ENCODE assay signal across 8 mouse cellular contexts in genomic region chr11:100860198-100861048, GRCm38 (mm10). TPM values are rescaled to one million over a fixed set of nuclear protein-coding genes. Genes with fewer than 3 reads are reported as not detected.
DNase-seq lines count a peak whose midpoint lies in the region; ATAC-seq and TF ChIP-seq lines count a peak whose summit lies in the region.

No protein-coding gene starts in this region.

- peaks cover 23 to 43% of the 10 kb centered on the region in 2 experiments for H3K4me1 ChIP-seq in CH12.LX (ENCODE audit: control insufficient read depth in 1 of 2, insufficient read depth in 2 of 2)
- H3K4me1 ChIP-seq in forebrain, embryonic 12.5 days = 0 out of 2 replicates have a peak, but pooled peaks cover 4% of the 10 kb centered on the region

- peak; percentile 87 for DNase-seq in CH12.LX (ENCODE audit: extremely low read depth)
- peak; percentile 68 to 77 for DNase-seq in adrenal gland, postnatal 4 days (ENCODE audit: low spot score in 2 of 2)
- DNase-seq in heart, postnatal 25 days (ENCODE audit: low spot score) = peak; percentile 85
- no peak for DNase-seq in layer of hippocampus, adult 2 months (ENCODE audit: low spot score in 2 of 2)
- peak; percentile 94 for DNase-seq in lung, postnatal 10 days
- peak; percentile 64 for DNase-seq in ovary, postnatal 10 days (ENCODE audit: low spot score)
- DNase-seq in thymus, postnatal 25 days = peak; percentile 88

- H3K9me3 ChIP-seq in CH12.LX (replicated peaks; ENCODE audit: low read length) = no peaks in the 10 kb centered on the region
- no peaks in the 10 kb centered on the region for H3K9me3 ChIP-seq in forebrain, embryonic 12.5 days

- dilution Hi-C loops in CH12.LX (cut with MboI; ENCODE audit: extremely low pct_ligation_motif_present, extremely low pct_unique_long_range_greater_than_20kb, low sequenced_read_pairs) = no loop called here

- peak; percentile 41; the same call in 1 of the 2 replicates for ATAC-seq in forebrain, embryonic 12.5 days (ENCODE audit: low FRiP score)

- intact Hi-C loops in heart, postnatal 25 days (cut with DNase I) = loop anchor here (5.0 kb wide), 1 partner anchor 148 kb away; the partner anchor contains the start of genes Hspb9 and Kat2a

- no peak overlapping the region for H3K27ac ChIP-seq in CH12.LX (ENCODE audit: insufficient read depth, low read depth)
- H3K27ac ChIP-seq in forebrain, embryonic 12.5 days = no peak overlapping the region
- H3K27ac ChIP-seq in layer of hippocampus, adult 2 months = no peak overlapping the region

- peaks cover 29% of the 10 kb centered on the region for H3K27me3 ChIP-seq in CH12.LX (replicated peaks)
- H3K27me3 ChIP-seq in forebrain, embryonic 12.5 days = peaks cover 79% of the 10 kb centered on the region

- H3K4me3 ChIP-seq in CH12.LX (replicated peaks in 1 of 3; ENCODE audit: low read depth in 2 of 3, low read length in 2 of 3, poor library complexity in 1 of 3) = peak overlapping the region; percentile 70 to 91 (median 73)
- H3K4me3 ChIP-seq in forebrain, embryonic 12.5 days (replicated peaks) = peak overlapping the region; percentile 39
- peak overlapping the region; percentile 52 for H3K4me3 ChIP-seq in layer of hippocampus, adult 2 months

- in situ Hi-C loops in CH12.LX (cut with MboI; ENCODE audit: low pct_ligation_motif_present, low pct_unique_long_range_greater_than_20kb, low sequenced_read_pairs) = no loop called here

- no peaks in the 10 kb centered on the region for H3K79me2 ChIP-seq in CH12.LX (replicated peaks; ENCODE audit: control insufficient read depth, extremely low read depth, insufficient read depth, poor library complexity, severe bottlenecking)

- no peak for TF ChIP-seq EP300 in CH12.LX (IDR thresholded peaks at IDR 0.05; ENCODE audit: low read length)

- H3K9ac ChIP-seq in CH12.LX (ENCODE audit: insufficient read depth, low read depth) = peak overlapping the region; percentile 46
- peak overlapping the region; percentile 47 for H3K9ac ChIP-seq in forebrain, embryonic 12.5 days

- WGBS in forebrain, embryonic 12.5 days = 3% methylated on average over 55 of the region's 55 CpGs

- peak; percentile 53 for TF ChIP-seq POLR2A in CH12.LX (IDR thresholded peaks at IDR 0.05; ENCODE audit: low read depth, low read length)

- no peak for TF ChIP-seq RAD21 in CH12.LX (IDR thresholded peaks at IDR 0.05; ENCODE audit: low read depth, low read length)

- H3K4me2 ChIP-seq in CH12.LX (ENCODE audit: insufficient read depth, low read depth, poor library complexity, severe bottlenecking) = peak overlapping the region; percentile 70
- peak overlapping the region; percentile 58 for H3K4me2 ChIP-seq in forebrain, embryonic 12.5 days

- TF ChIP-seq CTCF in CH12.LX (conservative IDR thresholded peaks at IDR 0.05 in 1 of 2, IDR thresholded peaks at IDR 0.05 in 1 of 2; ENCODE audit: low read depth in 2 of 2, low read length in 2 of 2) = peak in 1 of 2 experiments; percentile 6; a peak in 1 of 4 replicates
- peak; percentile 34 for TF ChIP-seq CTCF in layer of hippocampus, adult 2 months (conservative IDR thresholded peaks at IDR 0.05)

- peaks cover 12 to 35% of the 10 kb centered on the region in 2 experiments for H3K36me3 ChIP-seq in CH12.LX (replicated peaks in 1 of 2; ENCODE audit: control insufficient read depth in 1 of 2, insufficient read depth in 1 of 2, low read length in 1 of 2)
- no peaks in the 10 kb centered on the region for H3K36me3 ChIP-seq in forebrain, embryonic 12.5 days (replicated peaks)

TF ChIP-seq in CH12.LX, 34 proteins besides CTCF, POLR2A, EP300 and RAD21:
- TF ChIP-seq ZNF384 (IDR thresholded peaks at IDR 0.05; ENCODE audit: low read depth, low read length) (no peak), SIN3A (IDR thresholded peaks at IDR 0.05; ENCODE audit: low read length) (peak; percentile 68), CHD2 (IDR thresholded peaks at IDR 0.05; ENCODE audit: low read length) (no peak), CHD1 (IDR thresholded peaks at IDR 0.05; ENCODE audit: low read depth, low read length) (0 out of 2 replicates have a peak, but pooled peaks have one; percentile 41), E2F4 (IDR thresholded peaks at IDR 0.05; ENCODE audit: insufficient replicate concordance, low read depth, low read length) (no peak), ZC3H11A (IDR thresholded peaks at IDR 0.05; ENCODE audit: low read depth, low read length) (no peak), IRF4 (IDR thresholded peaks at IDR 0.05; ENCODE audit: low read depth, low read length) (no peak), MAFK (IDR thresholded peaks at IDR 0.05; ENCODE audit: insufficient replicate concordance, low read length) (0 out of 2 replicates have a peak, but pooled peaks have one; percentile 3), MEF2A (IDR thresholded peaks at IDR 0.05; ENCODE audit: borderline replicate concordance, low read depth, low read length) (peak; percentile 23; the same call in 1 of the 2 replicates), GABPA (IDR thresholded peaks at IDR 0.05; ENCODE audit: insufficient replicate concordance, low read depth, low read length) (no peak), KAT2A (IDR thresholded peaks at IDR 0.05; ENCODE audit: insufficient replicate concordance, low read length) (0 out of 2 replicates have a peak, but pooled peaks have one; percentile 22), USF2 (conservative IDR thresholded peaks at IDR 0.05; ENCODE audit: low read depth, low read length) (peak; percentile 48), MXI1 (IDR thresholded peaks at IDR 0.05; ENCODE audit: low read depth, low read length) (peak; percentile 83), USF1 (IDR thresholded peaks at IDR 0.05; ENCODE audit: low read depth, low read length) (peak; percentile 82), MAZ (IDR thresholded peaks at IDR 0.05; ENCODE audit: low read depth, low read length) (peak; percentile 76; the same call in 1 of the 2 replicates), UBTF (IDR thresholded peaks at IDR 0.05; ENCODE audit: low read depth, low read length) (peak; percentile 94), TCF12 (IDR thresholded peaks at IDR 0.05; ENCODE audit: low read depth, low read length) (peak; percentile 60; the same call in 1 of the 2 replicates), PAX5 (IDR thresholded peaks at IDR 0.05; ENCODE audit: low read length) (no peak), HCFC1 (IDR thresholded peaks at IDR 0.05; ENCODE audit: low read depth, low read length) (peak; percentile 55), JUN (IDR thresholded peaks at IDR 0.05; ENCODE audit: insufficient read depth, low read depth, low read length) (no peak), SMC3 (IDR thresholded peaks at IDR 0.05; ENCODE audit: low read depth, low read length) (no peak), POLR2AphosphoS2 (IDR thresholded peaks at IDR 0.05; ENCODE audit: low read depth, low read length) (no peak), ZKSCAN1 (IDR thresholded peaks at IDR 0.05; ENCODE audit: borderline replicate concordance, low read depth, low read length) (no peak), ETS1 (conservative IDR thresholded peaks at IDR 0.05; ENCODE audit: low read depth, low read length) (no peak; the same call in 1 of the 2 replicates), JUND (conservative IDR thresholded peaks at IDR 0.05; ENCODE audit: low read depth, low read length) (no peak), BHLHE40 (IDR thresholded peaks at IDR 0.05; ENCODE audit: low read depth, low read length) (peak; percentile 58), ZMIZ1 (IDR thresholded peaks at IDR 0.05; ENCODE audit: low read depth, low read length) (peak; percentile 86), ELF1 (IDR thresholded peaks at IDR 0.05; ENCODE audit: low read depth, low read length) (peak; percentile 82), NRF1 (IDR thresholded peaks at IDR 0.05; ENCODE audit: low read depth, low read length) (peak; percentile 60), MYC (IDR thresholded peaks at IDR 0.05; ENCODE audit: low read depth, low read length) (0 out of 2 replicates have a peak, but pooled peaks have one; percentile 17), MAX (IDR thresholded peaks at IDR 0.05; ENCODE audit: low read length) (peak; percentile 26), TBP (conservative IDR thresholded peaks at IDR 0.05; ENCODE audit: low read depth, low read length) (0 out of 2 replicates have a peak, but pooled peaks have one; percentile 30), NELFE (IDR thresholded peaks at IDR 0.05; ENCODE audit: low read depth, low read length) (peak; percentile 60; the same call in 1 of the 2 replicates), RCOR1 (conservative IDR thresholded peaks at IDR 0.05; ENCODE audit: low read depth, low read length) (no peak; the same call in 1 of the 2 replicates)

RNA-seq across cellular contexts. Expression of gene Stat5a, which starts 1.3 kb away (rescaled TPM):
- 18.7 and 23.6 TPM in 2 replicates for total RNA-seq in CH12.LX (2012; rRNA removed)
- 17.4 and 17.5 TPM in 2 replicates for total RNA-seq in CH12.LX (2014; rRNA removed)
- 21.2 and 23.0 TPM in 2 replicates for polyA plus RNA-seq in CH12.LX (2012; ENCODE audit: insufficient read length, low read depth)
- total RNA-seq in adrenal gland, postnatal 4 days (2021) = 10 to 100 TPM; 34.1 to 42.1 TPM
- 1.2 and 1.8 TPM in 2 replicates for polyA plus RNA-seq in forebrain, embryonic 12.5 days (2016; fragmentation: Nextera tagmentation; extraction: Ambion mirVana)
- total RNA-seq in heart, postnatal 25 days (2021) = 10 to 100 TPM; 24.3 to 30.1 TPM
- total RNA-seq in layer of hippocampus, adult 2 months (2021) = 1 to 10 TPM; 1.7 to 2.0 TPM

RNA-seq across cellular contexts. Expression of gene Stat5b, which starts 9.9 kb away (rescaled TPM):
- 19.4 and 24.4 TPM in 2 replicates for total RNA-seq in CH12.LX (2012; rRNA removed)
- 9.7 and 11.4 TPM in 2 replicates for total RNA-seq in CH12.LX (2014; rRNA removed)
- polyA plus RNA-seq in CH12.LX (2012; ENCODE audit: insufficient read length, low read depth) = 12.1 and 14.0 TPM in 2 replicates
- 10 to 100 TPM; 68.2 to 68.7 TPM for total RNA-seq in adrenal gland, postnatal 4 days (2021)
- polyA plus RNA-seq in forebrain, embryonic 12.5 days (2016; fragmentation: Nextera tagmentation; extraction: Ambion mirVana) = 16.6 and 17.3 TPM in 2 replicates
- total RNA-seq in heart, postnatal 25 days (2021) = 10 to 100 TPM; 67.6 to 68.9 TPM
- total RNA-seq in layer of hippocampus, adult 2 months (2021) = 10 to 100 TPM; 11.6 to 13.8 TPM

Comparison
In these comparisons a context has a peak if more than half of its experiments do, and no peak if none do; other contexts are left out.
1. DNase-seq: peak in CH12.LX (single experiment), adrenal gland, postnatal 4 days (2 of 2), heart, postnatal 25 days (single experiment), lung, postnatal 10 days (single experiment), ovary, postnatal 10 days (single experiment) and thymus, postnatal 25 days (single experiment); none in layer of hippocampus, adult 2 months (0 of 2).
2. RNA of gene Stat5a, which starts 1.3 kb away (total RNA-seq): 34.1 to 42.1 TPM in adrenal gland, postnatal 4 days, 24.3 to 30.1 TPM in heart, postnatal 25 days and 17.4 to 23.6 TPM in CH12.LX; 1.7 to 2.0 TPM in layer of hippocampus, adult 2 months; every median in the first group is over 4 times any median in the second.
3. Peak in every context shown above with its lines, with median percentiles within 50 percentile points of each other: H3K4me3 ChIP-seq.